Mouse (Mus musculus): ENCODE measurements around the gene Zfp691.

The Zfp691 gene

DNA sequence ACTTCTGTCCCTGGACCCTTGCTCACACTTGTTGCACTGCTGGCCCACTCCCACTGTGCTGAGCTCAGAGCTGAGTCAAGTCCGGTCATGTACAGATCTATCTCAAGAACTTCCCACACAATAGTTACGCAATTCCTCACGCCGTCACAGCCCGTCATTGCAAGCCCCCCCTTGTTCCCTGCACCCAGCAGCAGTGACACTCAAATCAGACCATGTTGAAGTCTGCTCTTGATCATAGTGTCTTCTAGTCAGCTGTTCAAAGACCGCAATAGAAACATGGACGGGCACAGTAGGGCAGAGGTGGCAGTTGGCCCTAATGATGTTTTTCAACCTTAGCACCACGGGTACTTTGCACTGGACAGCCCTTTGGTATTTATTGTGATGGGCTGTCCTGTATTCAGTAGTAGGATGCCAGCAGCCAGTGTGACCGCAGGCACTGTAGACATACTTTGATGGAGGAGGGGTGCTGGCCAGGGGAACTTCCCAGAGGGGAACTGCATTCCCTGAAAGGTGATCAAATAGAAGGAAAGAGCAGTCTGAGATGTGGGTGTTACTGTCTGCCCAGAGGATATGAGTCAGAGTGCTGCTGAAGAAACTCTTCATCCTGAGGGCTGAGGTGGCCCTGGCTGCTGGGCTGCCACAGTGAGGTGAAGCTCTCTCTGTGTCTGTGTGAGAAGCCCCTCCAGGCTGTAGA is 48.3 kb downstream of the Zfp691 start:
- in situ Hi-C loops (cut with MboI, MseI) = loop anchor here (5.0 kb wide), 1 partner anchor 693 kb away; no protein-coding TSS in a partner anchor

DNA sequence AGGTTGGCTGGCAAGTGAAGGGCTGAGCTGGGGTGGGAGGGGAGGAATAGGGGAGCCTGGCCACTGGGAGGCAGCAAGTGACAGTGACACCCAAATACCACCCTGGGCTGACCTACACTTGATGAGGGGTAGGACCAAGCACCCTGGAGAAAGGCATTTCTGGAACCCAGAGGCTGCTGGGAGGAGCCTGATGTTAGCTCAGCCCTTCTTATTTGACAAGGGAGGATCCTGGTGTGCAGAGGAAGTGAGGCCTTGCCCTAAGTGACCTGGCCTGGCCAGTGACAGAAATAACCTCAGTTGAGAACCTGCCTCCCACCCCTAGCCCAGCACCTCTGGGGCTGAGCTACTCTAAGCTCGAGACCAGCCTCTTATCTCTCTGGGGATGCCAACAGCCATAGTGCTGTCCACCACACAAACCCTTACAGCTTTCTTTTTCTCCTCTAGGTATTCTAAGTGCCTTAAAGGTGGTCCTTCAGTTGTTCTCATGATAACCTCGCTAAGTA is 49.2 kb downstream of the Zfp691 start:
- in situ Hi-C loops (cut with MboI, MseI) = loop anchor here (5.0 to 25.0 kb wide), 2 partner anchors 693 to 1988 kb away; partner anchors contain the start of genes Btbd19, Plk3 and Tctex1d4

DNA sequence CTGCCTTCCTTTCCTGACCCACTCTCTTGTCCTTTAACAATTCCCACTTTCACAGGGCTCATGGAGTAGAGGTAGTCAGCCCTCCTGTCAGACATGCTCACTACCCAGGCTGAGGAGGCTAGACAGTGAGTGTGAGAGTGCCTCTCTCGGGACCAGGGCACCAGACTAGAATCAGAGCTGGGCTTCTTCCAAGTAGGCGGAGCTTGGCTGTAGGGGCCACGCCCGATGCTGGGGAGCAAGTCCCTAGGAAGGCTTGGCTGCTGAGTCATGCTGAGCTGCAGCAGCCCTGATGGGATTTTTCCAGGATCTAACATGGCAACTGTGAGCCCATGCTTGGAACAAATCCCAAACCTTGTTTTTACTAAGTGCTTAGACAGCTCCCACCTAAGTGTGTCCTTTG is 52.7 kb downstream of the Zfp691 start:
- in situ Hi-C loops (cut with MboI, MseI) = loop anchor here (25.0 kb wide), 1 partner anchor 1984 kb away; the partner anchor contains the start of genes Btbd19, Plk3 and Tctex1d4

DNA sequence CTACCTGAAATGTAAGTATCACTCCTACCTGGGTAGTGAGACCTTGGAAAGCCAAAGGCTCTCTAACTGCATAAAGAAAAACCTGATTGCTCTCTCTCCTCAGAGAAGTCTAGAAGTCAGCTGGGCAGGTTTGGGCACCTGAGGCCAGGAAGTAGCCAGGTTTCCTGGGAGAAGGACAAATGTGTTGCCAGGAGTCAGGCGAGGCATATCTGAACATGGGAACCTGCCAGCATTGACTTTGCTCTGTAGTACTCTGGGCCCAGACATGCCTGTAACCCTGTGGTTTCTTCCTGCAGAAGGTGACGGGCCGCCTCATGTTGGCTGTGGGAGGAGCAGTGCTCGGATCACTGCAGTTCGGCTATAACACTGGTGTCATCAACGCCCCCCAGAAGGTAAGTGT is 53.9 kb downstream of the Zfp691 start:
- in situ Hi-C loops (cut with MboI, MseI) = loop anchor here (25.0 kb wide), 1 partner anchor 1983 kb away; the partner anchor contains the start of genes Btbd19, Plk3 and Tctex1d4

Data from regulatory T cell (primary cell).